Mouse (Mus musculus) embryonic fibroblast, embryonic 13.5 days (primary cell): ENCODE data around the gene Ambra1.

Experiments used
- CTCF ChIP-seq: IDR thresholded peaks from 2 replicates; pipeline ENCODE4 v1.5.1; 2011; ENCODE audit warnings: mild to moderate bottlenecking, control low read depth, low read length, moderate library complexity, borderline replicate concordance; ENCODE audit not compliant: insufficient read depth
- POLR2A ChIP-seq: IDR thresholded peaks from 2 replicates; pipeline ENCODE4 v1.6.1; 2011; ENCODE audit warnings: low read depth, mild to moderate bottlenecking, control low read depth, low read length, moderate library complexity

DNA sequence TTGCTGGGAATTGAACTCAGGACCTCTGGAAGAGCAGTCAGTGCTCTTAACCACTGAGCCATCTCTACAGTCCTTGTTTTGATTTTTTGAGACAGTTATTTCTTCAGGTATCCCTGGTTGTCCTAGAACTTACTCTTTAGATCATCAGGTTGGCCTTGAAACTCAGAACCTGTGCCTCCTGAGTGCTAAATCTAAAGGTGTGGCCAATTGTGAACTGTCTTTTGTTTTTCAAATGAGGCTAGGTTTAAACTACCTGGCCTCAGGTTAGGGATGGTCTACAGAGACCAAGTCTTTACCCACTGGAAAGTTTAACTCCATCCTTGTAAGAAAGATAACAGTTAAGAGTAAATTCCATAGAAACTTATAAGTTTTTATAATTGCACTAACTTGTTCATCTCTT is 23.5 kb upstream of the Ambra1 start:
- TF ChIP-seq CTCF: no peak
- no peak for TF ChIP-seq POLR2A
